Comparison of ENCODE assay signal across 8 mouse cellular contexts in genomic region chr10:37078439-37078838, GRCm38 (mm10).
DNase-seq lines count a peak whose midpoint lies in the region; ATAC-seq lines count a peak whose summit lies in the region.

No protein-coding gene starts in this region.

- peaks cover 17% of the 10 kb centered on the region for H3K4me1 ChIP-seq in hindbrain, embryonic 12.5 days
- peaks cover 12% of the 10 kb centered on the region for H3K4me1 ChIP-seq in lung, embryonic 16.5 days (replicated peaks; ENCODE audit: control insufficient read depth, insufficient read depth, low read length)

- 17% methylated on average over 5 of the region's 5 CpGs for WGBS in hindbrain, embryonic 12.5 days
- WGBS in lung, embryonic 16.5 days: 5% methylated on average over 5 of the region's 5 CpGs

- H3K36me3 ChIP-seq in hindbrain, embryonic 12.5 days: no peaks in the 10 kb centered on the region
- no peaks in the 10 kb centered on the region for H3K36me3 ChIP-seq in lung, embryonic 16.5 days (ENCODE audit: control insufficient read depth, insufficient read depth, low read length)

- no peak overlapping the region for H3K4me3 ChIP-seq in hindbrain, embryonic 12.5 days
- H3K4me3 ChIP-seq in lung, embryonic 16.5 days (ENCODE audit: low read length): no peak overlapping the region

- no peak overlapping the region for H3K4me2 ChIP-seq in hindbrain, embryonic 12.5 days (replicated peaks)
- H3K4me2 ChIP-seq in lung, embryonic 16.5 days (ENCODE audit: low read depth, low read length): no peak overlapping the region

- peak; percentile 95 for DNase-seq in adipocyte (ENCODE audit: low spot score)
- DNase-seq in cerebellum, postnatal 4 days (ENCODE audit: low spot score in 2 of 2): peak; percentile 25 to 34
- DNase-seq in gastrocnemius, adult 18-20 months (ENCODE audit: low spot score): peak; percentile 78
- DNase-seq in layer of hippocampus, adult 9-11 months: peak; percentile 47
- peak; percentile 52 for DNase-seq in right cerebral cortex, adult 18-20 months
- DNase-seq in thymus, postnatal 36 days: no peak

- peak; percentile 92 for ATAC-seq in hindbrain, embryonic 12.5 days (ENCODE audit: low FRiP score)
- ATAC-seq in lung, embryonic 16.5 days (ENCODE audit: low read depth): peak; percentile 95

- no peaks in the 10 kb centered on the region for H3K9me3 ChIP-seq in hindbrain, embryonic 12.5 days (replicated peaks)
- H3K9me3 ChIP-seq in lung, embryonic 16.5 days (ENCODE audit: control insufficient read depth, low read length): no peaks in the 10 kb centered on the region

- peak overlapping the region; percentile 67 for H3K27ac ChIP-seq in hindbrain, embryonic 12.5 days
- peak overlapping the region; percentile 80 for H3K27ac ChIP-seq in lung, embryonic 16.5 days (ENCODE audit: low read length)

- H3K27me3 ChIP-seq in hindbrain, embryonic 12.5 days: no peaks in the 10 kb centered on the region
- H3K27me3 ChIP-seq in lung, embryonic 16.5 days (ENCODE audit: control insufficient read depth, insufficient read depth, low read depth, low read length): no peaks in the 10 kb centered on the region

- H3K9ac ChIP-seq in hindbrain, embryonic 12.5 days: no peak overlapping the region
- H3K9ac ChIP-seq in lung, embryonic 16.5 days (ENCODE audit: low read length): no peak overlapping the region

Comparison
In these comparisons a context has a peak if more than half of its experiments do, and no peak if none do; other contexts are left out.
1. DNase-seq: peak in adipocyte (single experiment), cerebellum, postnatal 4 days (2 of 2), gastrocnemius, adult 18-20 months (single experiment), layer of hippocampus, adult 9-11 months (single experiment) and right cerebral cortex, adult 18-20 months (single experiment); none in thymus, postnatal 36 days (0 of 2).